Mouse (Mus musculus) kidney, adult 11 months (tissue): ENCODE measurements around the gene Serpinb6d.

Source experiments
- DNase-seq: peaks from one replicate; pipeline ENCODE4 v3.0.0; 2022

The Serpinb6d gene

GRCm38 (mm10) chr13:33661105-33661504 is at the start of gene Serpinb6d:
Serpinb6d (plus strand) TSS chr13:33661405.
- DNase-seq, result no peak

GRCm38 (mm10) chr13:33622921-33623320 is 38.3 kb upstream of the Serpinb6d start:
- DNase-seq, result no peak

- DNase-seq, result no peak
These were observed 18.7 kb upstream of the Serpinb6d start for GRCm38 (mm10) chr13:33642540-33642939.

GRCm38 (mm10) chr13:33662550-33662949 is 1.3 kb downstream of the Serpinb6d start:
- DNase-seq, result no peak

- DNase-seq, result no peak
These were observed 59.1 kb downstream of the Serpinb6d start for GRCm38 (mm10) chr13:33720296-33720695.
